Mouse (Mus musculus): ENCODE data around the gene Prkcb. TPM values are rescaled to one million over a fixed set of nuclear protein-coding genes. Genes with fewer than 3 reads are reported as not detected.

Prkcb gene
- polyA plus RNA-seq, 1 experiment from 2014 or later, result 4.1 TPM

DNA sequence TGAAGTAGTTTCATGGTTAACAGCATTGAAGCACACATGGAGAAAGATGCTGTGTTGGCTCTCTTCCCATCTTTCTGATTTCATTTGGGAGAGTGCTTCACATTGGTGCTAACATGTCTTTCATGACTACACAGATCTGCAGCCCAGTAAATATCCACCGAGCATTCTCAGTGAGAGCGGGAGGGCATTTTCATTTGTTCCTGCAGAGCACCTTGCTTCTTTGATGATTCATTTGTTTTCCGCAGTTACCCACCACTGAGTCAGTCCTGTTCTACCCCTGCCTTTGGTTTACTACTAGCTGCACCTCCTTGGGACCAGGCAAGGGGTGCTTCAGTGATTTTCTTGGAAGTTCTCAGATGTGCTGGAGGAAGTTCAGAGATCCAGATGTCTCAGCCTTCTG lies 8.3 kb downstream of the Prkcb start:
- no peaks in the 10 kb centered on the region for H3K9me3 ChIP-seq (ENCODE audit: control insufficient read depth, low read length)
- no peak for ATAC-seq
- H3K4me1 ChIP-seq (ENCODE audit: control insufficient read depth, insufficient read depth, low read length), result no peaks in the 10 kb centered on the region
- H3K27me3 ChIP-seq (replicated peaks; ENCODE audit: control insufficient read depth, insufficient read depth, low read length), result no peaks in the 10 kb centered on the region
- H3K27ac ChIP-seq (ENCODE audit: low read length), result no peak overlapping the region
- no peak overlapping the region for H3K4me3 ChIP-seq (ENCODE audit: low read length)
- no peak overlapping the region for H3K9ac ChIP-seq (ENCODE audit: low read depth, low read length)
- H3K4me2 ChIP-seq (ENCODE audit: low read depth, low read length), result no peak overlapping the region
- no peaks in the 10 kb centered on the region for H3K36me3 ChIP-seq (ENCODE audit: control insufficient read depth, insufficient read depth, low read length)
- 95% methylated on average over 3 of the region's 3 CpGs for WGBS

GRCm38 (mm10) chr7:122297627-122298026 lies 9.1 kb downstream of the Prkcb start:
- Histone ChIP-seq H3K27ac (ENCODE audit: low read length) (no peak overlapping the region), H3K9me3 (ENCODE audit: control insufficient read depth, low read length) (no peaks in the 10 kb centered on the region), H3K9ac (ENCODE audit: low read depth, low read length) (no peak overlapping the region), H3K4me1 (ENCODE audit: control insufficient read depth, insufficient read depth, low read length) (no peaks in the 10 kb centered on the region), H3K4me2 (ENCODE audit: low read depth, low read length) (no peak overlapping the region), H3K27me3 (replicated peaks; ENCODE audit: control insufficient read depth, insufficient read depth, low read length) (no peaks in the 10 kb centered on the region), H3K4me3 (ENCODE audit: low read length) (no peak overlapping the region), H3K36me3 (ENCODE audit: control insufficient read depth, insufficient read depth, low read length) (no peaks in the 10 kb centered on the region)
- WGBS, result 41% methylated on average over 3 of the region's 3 CpGs
- ATAC-seq, result no peak

GRCm38 (mm10) chr7:122298715-122299114 lies 10.2 kb downstream of the Prkcb start:
- Histone ChIP-seq H3K9ac (ENCODE audit: low read depth, low read length) (no peak overlapping the region), H3K9me3 (ENCODE audit: control insufficient read depth, low read length) (no peaks in the 10 kb centered on the region), H3K4me2 (ENCODE audit: low read depth, low read length) (no peak overlapping the region), H3K4me3 (ENCODE audit: low read length) (no peak overlapping the region), H3K27ac (ENCODE audit: low read length) (no peak overlapping the region), H3K36me3 (ENCODE audit: control insufficient read depth, insufficient read depth, low read length) (no peaks in the 10 kb centered on the region), H3K27me3 (replicated peaks; ENCODE audit: control insufficient read depth, insufficient read depth, low read length) (no peaks in the 10 kb centered on the region), H3K4me1 (ENCODE audit: control insufficient read depth, insufficient read depth, low read length) (no peaks in the 10 kb centered on the region)
- no peak for ATAC-seq
- 81% methylated on average over 2 of the region's 2 CpGs for WGBS

GRCm38 (mm10) chr7:122300538-122300937 lies 12.0 kb downstream of the Prkcb start:
- H3K9ac ChIP-seq (ENCODE audit: low read depth, low read length), result no peak overlapping the region
- H3K27ac ChIP-seq (ENCODE audit: low read length), result no peak overlapping the region
- no peaks in the 10 kb centered on the region for H3K27me3 ChIP-seq (replicated peaks; ENCODE audit: control insufficient read depth, insufficient read depth, low read length)
- H3K4me1 ChIP-seq (ENCODE audit: control insufficient read depth, insufficient read depth, low read length), result no peaks in the 10 kb centered on the region
- H3K9me3 ChIP-seq (ENCODE audit: control insufficient read depth, low read length), result no peaks in the 10 kb centered on the region
- no peak for ATAC-seq
- H3K36me3 ChIP-seq (ENCODE audit: control insufficient read depth, insufficient read depth, low read length), result no peaks in the 10 kb centered on the region
- 59% methylated on average over 4 of the region's 4 CpGs for WGBS
- no peak overlapping the region for H3K4me3 ChIP-seq (ENCODE audit: low read length)
- no peak overlapping the region for H3K4me2 ChIP-seq (ENCODE audit: low read depth, low read length)

- no peak overlapping the region for H3K27ac ChIP-seq (ENCODE audit: low read length)
- 88% methylated on average over 6 of the region's 6 CpGs for WGBS
- no peak overlapping the region for H3K9ac ChIP-seq (ENCODE audit: low read depth, low read length)
- ATAC-seq, result no peak
- no peaks in the 10 kb centered on the region for H3K36me3 ChIP-seq (ENCODE audit: control insufficient read depth, insufficient read depth, low read length)
- no peak overlapping the region for H3K4me3 ChIP-seq (ENCODE audit: low read length)
- no peak overlapping the region for H3K4me2 ChIP-seq (ENCODE audit: low read depth, low read length)
- H3K27me3 ChIP-seq (replicated peaks; ENCODE audit: control insufficient read depth, insufficient read depth, low read length), result no peaks in the 10 kb centered on the region
- H3K4me1 ChIP-seq (ENCODE audit: control insufficient read depth, insufficient read depth, low read length), result no peaks in the 10 kb centered on the region
- H3K9me3 ChIP-seq (ENCODE audit: control insufficient read depth, low read length), result no peaks in the 10 kb centered on the region
Observed at GRCm38 (mm10) chr7:122302538-122302937, 14.0 kb downstream of the Prkcb start.

DNA sequence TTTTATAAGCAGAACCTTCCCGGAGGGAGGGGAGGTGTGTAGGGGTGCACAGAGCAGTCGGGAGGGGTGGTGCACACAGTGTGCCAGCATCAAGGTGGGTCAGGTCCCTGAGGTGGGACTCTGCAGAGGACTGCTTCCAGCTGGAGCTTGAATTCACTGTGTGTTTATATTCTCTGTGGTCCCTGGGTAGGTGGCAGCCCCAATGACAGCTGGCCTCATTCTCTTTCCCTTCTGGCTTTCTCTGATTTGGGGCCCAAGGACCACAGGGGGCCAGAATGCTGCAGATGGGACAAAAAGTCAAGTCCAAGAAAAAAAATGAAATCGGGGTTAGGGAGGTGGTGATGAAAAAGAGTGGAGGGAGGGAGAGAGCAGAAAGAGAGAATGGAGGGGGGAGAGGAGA lies 15.4 kb downstream of the Prkcb start:
- Histone ChIP-seq H3K4me3 (ENCODE audit: low read length) (no peak overlapping the region), H3K27me3 (replicated peaks; ENCODE audit: control insufficient read depth, insufficient read depth, low read length) (no peaks in the 10 kb centered on the region), H3K9ac (ENCODE audit: low read depth, low read length) (no peak overlapping the region), H3K9me3 (ENCODE audit: control insufficient read depth, low read length) (no peaks in the 10 kb centered on the region), H3K27ac (ENCODE audit: low read length) (no peak overlapping the region), H3K4me1 (ENCODE audit: control insufficient read depth, insufficient read depth, low read length) (no peaks in the 10 kb centered on the region), H3K4me2 (ENCODE audit: low read depth, low read length) (no peak overlapping the region), H3K36me3 (ENCODE audit: control insufficient read depth, insufficient read depth, low read length) (no peaks in the 10 kb centered on the region)
- 58% methylated on average over 3 of the region's 3 CpGs for WGBS
- no peak for ATAC-seq

DNA sequence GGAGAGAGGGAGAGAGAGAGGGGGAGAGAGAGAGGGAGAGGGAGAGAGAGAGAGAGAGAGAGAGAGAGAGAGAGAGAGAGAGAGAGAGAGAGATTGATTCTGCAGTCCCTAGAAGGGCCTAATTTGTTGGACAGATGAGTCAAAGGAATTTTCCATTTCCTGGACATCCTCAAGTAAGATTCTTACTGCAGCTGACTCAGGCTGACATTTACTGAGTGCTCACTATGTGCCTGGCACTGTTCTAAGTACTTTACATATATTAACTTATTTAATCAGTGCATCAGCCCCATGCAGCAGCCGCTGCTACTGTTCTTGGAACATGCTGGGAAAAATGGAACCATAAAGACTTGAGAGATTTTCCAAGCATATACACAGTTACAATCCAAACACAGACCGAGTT lies 16.0 kb downstream of the Prkcb start:
- H3K27ac ChIP-seq (ENCODE audit: low read length), result no peak overlapping the region
- no peak overlapping the region for H3K9ac ChIP-seq (ENCODE audit: low read depth, low read length)
- H3K4me3 ChIP-seq (ENCODE audit: low read length), result no peak overlapping the region
- no peak overlapping the region for H3K4me2 ChIP-seq (ENCODE audit: low read depth, low read length)
- H3K27me3 ChIP-seq (replicated peaks; ENCODE audit: control insufficient read depth, insufficient read depth, low read length), result no peaks in the 10 kb centered on the region
- H3K4me1 ChIP-seq (ENCODE audit: control insufficient read depth, insufficient read depth, low read length), result no peaks in the 10 kb centered on the region
- H3K36me3 ChIP-seq (ENCODE audit: control insufficient read depth, insufficient read depth, low read length), result no peaks in the 10 kb centered on the region
- ATAC-seq, result no peak
- WGBS, result 74% methylated on average over 2 of the region's 2 CpGs
- H3K9me3 ChIP-seq (ENCODE audit: control insufficient read depth, low read length), result no peaks in the 10 kb centered on the region

- WGBS, result 86% methylated on average over 9 of the region's 9 CpGs
- no peaks in the 10 kb centered on the region for H3K4me1 ChIP-seq (ENCODE audit: control insufficient read depth, insufficient read depth, low read length)
- no peaks in the 10 kb centered on the region for H3K36me3 ChIP-seq (ENCODE audit: control insufficient read depth, insufficient read depth, low read length)
- no peaks in the 10 kb centered on the region for H3K27me3 ChIP-seq (replicated peaks; ENCODE audit: control insufficient read depth, insufficient read depth, low read length)
- no peak overlapping the region for H3K27ac ChIP-seq (ENCODE audit: low read length)
- no peak overlapping the region for H3K9ac ChIP-seq (ENCODE audit: low read depth, low read length)
- H3K9me3 ChIP-seq (ENCODE audit: control insufficient read depth, low read length), result no peaks in the 10 kb centered on the region
- no peak overlapping the region for H3K4me2 ChIP-seq (ENCODE audit: low read depth, low read length)
- no peak overlapping the region for H3K4me3 ChIP-seq (ENCODE audit: low read length)
- ATAC-seq, result no peak
Observed at GRCm38 (mm10) chr7:122307241-122307640, 18.7 kb downstream of the Prkcb start.

GRCm38 (mm10) chr7:122308661-122309060 lies 20.1 kb downstream of the Prkcb start:
- no peaks in the 10 kb centered on the region for H3K27me3 ChIP-seq (replicated peaks; ENCODE audit: control insufficient read depth, insufficient read depth, low read length)
- H3K9me3 ChIP-seq (ENCODE audit: control insufficient read depth, low read length), result no peaks in the 10 kb centered on the region
- no peak overlapping the region for H3K4me2 ChIP-seq (ENCODE audit: low read depth, low read length)
- no peaks in the 10 kb centered on the region for H3K36me3 ChIP-seq (ENCODE audit: control insufficient read depth, insufficient read depth, low read length)
- no peak overlapping the region for H3K27ac ChIP-seq (ENCODE audit: low read length)
- ATAC-seq, result no peak
- no peaks in the 10 kb centered on the region for H3K4me1 ChIP-seq (ENCODE audit: control insufficient read depth, insufficient read depth, low read length)
- 79% methylated on average over 5 of the region's 5 CpGs for WGBS
- H3K9ac ChIP-seq (ENCODE audit: low read depth, low read length), result no peak overlapping the region
- no peak overlapping the region for H3K4me3 ChIP-seq (ENCODE audit: low read length)

GRCm38 (mm10) chr7:122309909-122310725 lies 21.6 kb downstream of the Prkcb start:
- H3K4me2 ChIP-seq (ENCODE audit: low read depth, low read length), result no peak overlapping the region
- no peak overlapping the region for H3K4me3 ChIP-seq (ENCODE audit: low read length)
- no peaks in the 10 kb centered on the region for H3K36me3 ChIP-seq (ENCODE audit: control insufficient read depth, insufficient read depth, low read length)
- no peak overlapping the region for H3K9ac ChIP-seq (ENCODE audit: low read depth, low read length)
- H3K27me3 ChIP-seq (replicated peaks; ENCODE audit: control insufficient read depth, insufficient read depth, low read length), result no peaks in the 10 kb centered on the region
- H3K4me1 ChIP-seq (ENCODE audit: control insufficient read depth, insufficient read depth, low read length), result no peaks in the 10 kb centered on the region
- WGBS, result 61% methylated on average over 14 of the region's 14 CpGs
- H3K27ac ChIP-seq (ENCODE audit: low read length), result no peak overlapping the region
- no peak for ATAC-seq
- no peaks in the 10 kb centered on the region for H3K9me3 ChIP-seq (ENCODE audit: control insufficient read depth, low read length)
